Mouse (Mus musculus) heart, adult 9 months (tissue): Measurements from ENCODE around the gene Btbd11.
"Not testable (repeated sequence)": the region's sequence is repeated elsewhere in the genome, so short reads cannot be mapped to it uniquely, and the experiment has no call there.

Source experiments
- DNase-seq, 2 experiments: peaks; one replicate each; pipeline ENCODE4 v3.0.0; 2022; ENCODE audit warnings: low spot score in 2 of 2

The Btbd11 gene

DNA sequence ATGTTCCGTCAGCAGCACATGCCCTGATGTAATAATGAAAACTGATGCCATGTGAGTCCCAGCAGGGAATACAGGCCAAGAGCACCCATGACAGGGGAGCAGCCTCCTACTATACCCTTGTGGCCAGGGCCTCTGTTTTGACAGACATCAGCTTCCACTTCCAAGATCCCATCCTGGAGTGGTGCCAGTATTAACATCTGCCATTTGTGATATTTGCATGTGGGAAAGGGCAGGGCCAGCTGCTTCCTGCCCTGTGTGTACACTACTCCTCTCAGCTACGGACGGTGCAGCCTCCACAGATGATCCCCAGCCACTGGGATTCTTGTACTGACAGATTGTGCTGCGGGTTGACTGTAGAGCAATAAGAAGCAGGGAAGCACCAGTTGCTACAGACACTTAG, 269.3 kb downstream of the Btbd11 start:
- peak; percentile 13 to 39 for DNase-seq

DNA sequence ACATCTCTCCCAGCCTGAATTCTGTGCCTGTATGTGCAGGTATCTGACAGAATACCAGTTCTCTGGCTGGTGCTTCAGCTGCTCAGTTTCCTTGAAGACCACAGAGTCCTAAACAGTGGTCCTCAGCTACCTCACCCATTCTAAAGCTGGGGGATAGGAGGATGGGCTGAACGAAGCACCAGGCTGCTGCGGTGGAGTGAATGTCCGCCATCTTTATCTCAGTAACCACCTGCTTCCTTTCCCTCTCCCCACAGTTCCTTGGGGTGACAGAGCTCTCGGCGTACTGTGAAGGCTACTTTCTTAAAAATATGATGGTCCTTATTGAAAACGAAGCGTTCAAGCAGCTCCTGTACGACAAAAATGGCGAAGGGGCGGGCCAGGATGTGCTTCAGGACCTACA, 271.3 kb downstream of the Btbd11 start:
- no peak for DNase-seq

DNA sequence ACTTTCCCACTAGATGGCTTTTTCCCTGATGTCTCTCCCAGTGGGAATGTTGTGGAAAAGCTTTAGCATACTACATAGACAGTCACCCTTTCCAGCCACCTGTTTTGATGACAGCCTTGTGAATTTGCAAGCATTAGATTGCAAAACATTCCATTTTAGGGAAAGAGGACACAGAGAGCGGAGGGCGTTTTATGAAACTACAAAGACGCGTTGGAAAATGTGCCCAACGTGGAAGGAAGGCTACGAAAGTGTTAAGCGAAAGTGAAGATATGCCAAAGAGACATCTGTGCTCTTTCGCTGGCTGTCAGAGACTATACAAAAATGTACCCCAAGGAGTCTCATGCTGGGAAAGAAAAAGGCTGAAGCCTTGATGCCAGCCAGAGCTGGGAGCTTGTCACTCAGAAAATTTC, 286.9 kb downstream of the Btbd11 start:
- no peak for DNase-seq

DNA sequence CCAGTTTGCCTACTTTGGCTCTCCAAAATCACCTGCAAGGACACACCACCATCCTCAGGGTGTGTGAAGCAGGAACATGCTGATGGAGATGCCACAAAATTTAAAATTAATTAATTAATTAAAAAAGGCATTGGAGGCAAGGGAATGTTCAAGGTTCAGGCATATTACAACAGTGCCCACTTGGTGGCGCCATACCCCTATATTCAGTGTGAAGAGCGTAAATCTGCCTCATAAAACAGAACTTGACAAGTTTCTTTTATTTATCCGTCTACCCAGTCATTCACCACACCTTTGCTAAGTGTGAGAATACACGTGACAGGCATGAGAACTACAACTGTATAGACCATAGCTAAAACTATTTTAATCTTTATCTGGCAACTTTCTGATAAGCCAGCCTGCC, 292.0 kb downstream of the Btbd11 start:
- no peak for DNase-seq

DNA sequence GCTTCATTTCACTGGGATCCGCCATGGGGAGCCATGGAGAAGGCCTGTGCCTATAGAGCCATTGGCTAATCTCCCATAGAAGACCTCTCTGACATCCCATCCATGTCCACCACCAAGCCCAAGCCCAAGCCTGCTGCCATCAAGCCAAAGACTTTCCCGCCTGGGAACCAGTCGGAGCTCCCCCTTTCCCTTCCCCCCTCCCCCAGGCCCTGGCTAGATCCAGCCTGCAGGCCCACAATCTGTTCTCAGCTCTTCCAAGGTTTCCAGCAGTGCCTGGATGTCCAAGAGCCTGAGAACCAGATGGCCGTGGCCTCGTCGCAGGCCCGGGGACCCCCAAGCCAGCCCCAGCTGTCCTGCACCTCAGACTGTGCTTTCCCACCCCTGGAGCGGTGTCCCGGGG, 295.8 kb downstream of the Btbd11 start:
- no peak for DNase-seq

DNA sequence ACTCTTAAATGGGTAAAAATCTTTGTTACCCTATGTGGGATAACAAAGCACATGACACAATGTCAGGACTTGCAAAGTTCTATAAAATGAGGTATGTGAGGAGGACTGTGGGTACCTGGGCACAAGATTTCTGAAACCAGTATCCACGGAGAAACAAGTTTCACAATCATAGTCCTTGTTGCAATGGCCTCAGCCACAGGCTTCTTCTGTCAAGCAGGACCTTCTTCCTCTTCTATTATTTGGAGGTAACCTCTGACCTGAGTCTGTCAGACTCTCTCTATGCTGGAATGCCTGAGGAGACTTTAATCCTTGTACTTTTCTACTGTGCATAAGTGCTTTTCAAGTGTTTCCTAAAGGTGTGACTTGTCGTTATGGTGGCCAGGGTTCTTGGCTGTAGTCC, 307.8 kb downstream of the Btbd11 start:
- DNase-seq: not testable (repeated sequence)

DNA sequence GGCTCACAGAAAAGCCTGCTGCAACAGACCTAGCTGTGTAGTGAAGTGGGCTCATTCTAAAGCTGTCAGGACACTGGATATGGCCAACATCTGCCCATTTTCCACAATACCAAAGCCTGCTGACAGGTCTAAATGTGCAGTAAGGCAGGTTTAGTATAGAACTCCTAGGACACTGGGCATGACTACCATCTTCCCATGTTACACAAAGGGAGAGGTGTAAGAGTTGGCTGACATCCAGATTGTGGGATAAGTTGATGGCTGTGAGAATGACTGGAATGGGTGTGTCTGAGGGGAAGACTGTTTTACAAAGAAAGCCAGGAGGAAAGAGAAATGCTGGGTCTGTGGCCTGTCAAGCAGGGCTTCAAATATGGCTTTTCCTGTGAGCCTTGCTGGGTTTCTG, 313.1 kb downstream of the Btbd11 start:
- no peak for DNase-seq

DNA sequence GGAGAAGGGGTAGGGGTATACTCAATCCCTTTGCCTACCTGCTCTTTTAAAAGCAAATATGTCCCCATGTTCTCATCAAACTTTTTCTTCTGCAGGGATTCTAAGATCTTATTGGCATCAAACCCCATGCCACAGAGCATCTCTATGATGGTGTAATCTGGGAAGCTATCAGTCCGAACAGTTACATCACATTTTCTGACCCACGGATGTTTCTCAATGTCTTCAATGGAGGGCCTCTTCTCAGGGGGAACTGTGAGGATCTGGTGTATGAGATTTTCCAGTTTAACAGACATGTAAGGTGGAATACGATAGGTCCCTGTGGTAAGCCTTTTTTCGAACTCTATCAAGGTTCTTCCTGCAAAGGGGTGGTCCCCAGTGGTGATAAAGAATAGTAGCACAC, 323.2 kb downstream of the Btbd11 start:
- not testable (repeated sequence) for DNase-seq
